Mouse (Mus musculus) left cerebral cortex, adult 2 months (tissue): ENCODE results near the gene Ncbp3. TPM values are rescaled to one million over a fixed set of nuclear protein-coding genes. Genes with fewer than 3 reads are reported as not detected.

Experiments used
- DNase-seq, 2 experiments: peaks; one replicate each; pipeline ENCODE4 v3.0.0; 2021 to 2022; ENCODE audit warnings: low spot score in 2 of 2, mixed read lengths in 1 of 2; ENCODE audit errors: extremely low spot score in 1 of 2
- H3K27ac ChIP-seq: fragments of 200-600 bp; 2 replicates; pipeline ENCODE4 v1.8.1; 2022
- H3K4me3 ChIP-seq: fragments of 200-600 bp; 2 replicates; pipeline ENCODE4 v1.8.1; 2022
- CTCF ChIP-seq: fragments of 200-600 bp; IDR thresholded peaks from 2 replicates; pipeline ENCODE4 v1.8.1; 2022; ENCODE audit warnings: antibody characterized with exemption, mild to moderate bottlenecking, moderate library complexity
- intact Hi-C: fragments of 180-260 bp; cut with DNase I; formaldehyde crosslinking; loops from one replicate; pipeline ENCODE4 v1.15.1; 2025
- total RNA-seq, 2 experiments: library from RNA; stranded (reverse); gene quantifications; 2 replicates each; pipeline ENCODE4 v1.2.3; 2021

The Ncbp3 gene
- total RNA-seq, 2 experiments from 2014 or later: 10.3 to 10.7 TPM

- no peak for DNase-seq
- TF ChIP-seq CTCF: no peak
- intact Hi-C loops: no loop called here
- H3K27ac ChIP-seq: peak overlapping the region; percentile 34
- no peak overlapping the region for H3K4me3 ChIP-seq
These were observed 16.0 kb upstream of the Ncbp3 start for GRCm38 (mm10) chr11:73031536-73031935.

GRCm38 (mm10) chr11:73036077-73036476 is 11.5 kb upstream of the Ncbp3 start:
- intact Hi-C loops: no loop called here
- TF ChIP-seq CTCF: no peak
- Histone ChIP-seq H3K4me3 (no peak overlapping the region), H3K27ac (no peak overlapping the region)
- no peak for DNase-seq

- H3K27ac ChIP-seq: no peak overlapping the region
- TF ChIP-seq CTCF: no peak
- H3K4me3 ChIP-seq: no peak overlapping the region
- intact Hi-C loops: no loop called here
- no peak for DNase-seq
These were observed 10.7 kb upstream of the Ncbp3 start for GRCm38 (mm10) chr11:73036889-73037288.

GRCm38 (mm10) chr11:73037691-73038090 is 9.9 kb upstream of the Ncbp3 start:
- no peak for DNase-seq
- intact Hi-C loops: no loop called here
- TF ChIP-seq CTCF: no peak
- no peak overlapping the region for H3K4me3 ChIP-seq
- H3K27ac ChIP-seq: no peak overlapping the region

- DNase-seq: peak in 1 of 2 experiments; percentile 48
- intact Hi-C loops: loop anchor here (1.0 kb wide), 1 partner anchor 33 kb away; no protein-coding TSS in a partner anchor
- peak; percentile 78 for TF ChIP-seq CTCF
- no peak overlapping the region for H3K4me3 ChIP-seq
- H3K27ac ChIP-seq: no peak overlapping the region
These were observed 8.3 kb upstream of the Ncbp3 start for GRCm38 (mm10) chr11:73039102-73039799.

GRCm38 (mm10) chr11:73044229-73044755 is 3.3 kb upstream of the Ncbp3 start:
- no peak for DNase-seq
- no peak overlapping the region for H3K27ac ChIP-seq
- no peak for TF ChIP-seq CTCF
- H3K4me3 ChIP-seq: no peak overlapping the region
- intact Hi-C loops: loop anchor here (10.0 kb wide), 1 partner anchor 469 kb away; no protein-coding TSS in a partner anchor

GRCm38 (mm10) chr11:73044789-73045188 is 2.8 kb upstream of the Ncbp3 start:
- no peak for DNase-seq
- Histone ChIP-seq H3K4me3 (no peak overlapping the region), H3K27ac (no peak overlapping the region)
- intact Hi-C loops: loop anchor here (5.0 to 10.0 kb wide), 2 partner anchors 117 to 470 kb away; no protein-coding TSS in a partner anchor
- no peak; the same call in none of the 2 replicates for TF ChIP-seq CTCF

- TF ChIP-seq CTCF: no peak
- intact Hi-C loops: loop anchor here (2.0 to 10.0 kb wide), 3 partner anchors 41 to 473 kb away; no protein-coding TSS in a partner anchor
- Histone ChIP-seq H3K4me3 (peak overlapping the region; percentile 90), H3K27ac (peak overlapping the region; percentile 98)
- DNase-seq: no peak
These were observed 670 bp downstream of the Ncbp3 start for GRCm38 (mm10) chr11:73048030-73048876.

GRCm38 (mm10) chr11:73049335-73049734 is 1.8 kb downstream of the Ncbp3 start:
- peak overlapping the region; percentile 23; the same call in 1 of the 2 replicates for H3K4me3 ChIP-seq

GRCm38 (mm10) chr11:73052795-73053194 is 5.2 kb downstream of the Ncbp3 start:
- intact Hi-C loops: no loop called here
- no peak overlapping the region for H3K27ac ChIP-seq
- DNase-seq: no peak
- TF ChIP-seq CTCF: no peak
- no peak overlapping the region for H3K4me3 ChIP-seq

More at GRCm38 (mm10) chr11:73049335-73049734, 1.8 kb downstream of the Ncbp3 start:
- H3K27ac ChIP-seq: no peak overlapping the region
- peak; percentile 70 to 81 for DNase-seq
- TF ChIP-seq CTCF: peak; percentile 97
- intact Hi-C loops: loop anchor here (2.0 to 10.0 kb wide), 3 partner anchors 43 to 475 kb away; no protein-coding TSS in a partner anchor

- intact Hi-C loops: no loop called here
- Histone ChIP-seq H3K4me3 (no peak overlapping the region), H3K27ac (no peak overlapping the region)
- no peak for DNase-seq
- TF ChIP-seq CTCF: no peak
These were observed 10.1 kb downstream of the Ncbp3 start for GRCm38 (mm10) chr11:73057701-73058100.

GRCm38 (mm10) chr11:73059630-73060029 is 12.0 kb downstream of the Ncbp3 start:
- TF ChIP-seq CTCF: no peak
- Histone ChIP-seq H3K4me3 (no peak overlapping the region), H3K27ac (no peak overlapping the region)
- DNase-seq: no peak
- intact Hi-C loops: no loop called here
